Mouse (Mus musculus): ENCODE measurements around the gene Hspa14. TPM values are rescaled to one million over a fixed set of nuclear protein-coding genes. Genes with fewer than 3 reads are reported as not detected.

The Hspa14 gene
- 10 to 100 TPM; 49.4 to 50.4 TPM for total RNA-seq (2021)

GRCm38 (mm10) chr2:3512552-3513454 is at the start of gene Hspa14, which contains the start of the genes Gm45902 and Cdnf:
Gene Hspa14, minus strand, starts transcription at chr2:3512814.
Gene Gm45902, minus strand, starts transcription at chr2:3512790.
Gene Cdnf, plus strand, starts transcription at chr2:3513030.
- peak; percentile 95 for DNase-seq

GRCm38 (mm10) chr2:3546588-3546987 is 34.0 kb upstream of the Hspa14 start:
- DNase-seq = peak; percentile 63

- no peak for DNase-seq
Observed at GRCm38 (mm10) chr2:3546055-3546454, 33.4 kb upstream of the Hspa14 start.

- DNase-seq = no peak
Observed at GRCm38 (mm10) chr2:3541307-3542079, 28.9 kb upstream of the Hspa14 start.

- DNase-seq = no peak
Observed at GRCm38 (mm10) chr2:3526288-3526687, 13.7 kb upstream of the Hspa14 start.

- DNase-seq = no peak
Observed at GRCm38 (mm10) chr2:3522558-3522957, 9.9 kb upstream of the Hspa14 start.

- DNase-seq = peak; percentile 23
Observed at GRCm38 (mm10) chr2:3512076-3512475, 538 bp downstream of the Hspa14 start.

- DNase-seq = no peak
Observed at GRCm38 (mm10) chr2:3500886-3501285, 11.7 kb downstream of the Hspa14 start.

GRCm38 (mm10) chr2:3499543-3499942 is 13.1 kb downstream of the Hspa14 start:
- DNase-seq = no peak

- no peak for DNase-seq
Observed at GRCm38 (mm10) chr2:3493833-3494409, 18.7 kb downstream of the Hspa14 start.

- no peak for DNase-seq
Observed at GRCm38 (mm10) chr2:3489816-3490215, 22.8 kb downstream of the Hspa14 start.

- DNase-seq = no peak
Observed at GRCm38 (mm10) chr2:3480239-3480638, 32.4 kb downstream of the Hspa14 start.

GRCm38 (mm10) chr2:3475746-3476251 is 36.8 kb downstream of the Hspa14 start:
- DNase-seq = no peak

- DNase-seq = peak; percentile 99
Observed at GRCm38 (mm10) chr2:3474861-3475283, 37.7 kb downstream of the Hspa14 start, which contains the start of gene Suv39h2. Gene Suv39h2, minus strand, starts transcription at chr2:3475031.

- peak; percentile 66 for DNase-seq
Observed at GRCm38 (mm10) chr2:3474361-3474805, 38.2 kb downstream of the Hspa14 start.

- no peak for DNase-seq
Observed at GRCm38 (mm10) chr2:3473891-3474290, 38.7 kb downstream of the Hspa14 start.

- DNase-seq = no peak
Observed at GRCm38 (mm10) chr2:3456590-3456989, 56.0 kb downstream of the Hspa14 start.

GRCm38 (mm10) chr2:3453096-3453495 is 59.5 kb downstream of the Hspa14 start:
- no peak for DNase-seq

- DNase-seq = no peak
Observed at GRCm38 (mm10) chr2:3449431-3449830, 63.2 kb downstream of the Hspa14 start.

- no peak for DNase-seq
Observed at GRCm38 (mm10) chr2:3445984-3446383, 66.6 kb downstream of the Hspa14 start.

GRCm38 (mm10) chr2:3444206-3444605 is 68.4 kb downstream of the Hspa14 start:
- no peak for DNase-seq
